Mouse (Mus musculus) cerebellum, adult 2 months (tissue): ENCODE measurements around the gene Glipr1.
"Not testable (repeated sequence)": the region's sequence is repeated elsewhere in the genome, so short reads cannot be mapped to it uniquely, and the experiment has no call there.

Experiments
- CTCF ChIP-seq: fragments of 200-500 bp; IDR thresholded peaks from 2 replicates; pipeline ENCODE4 v1.5.1; 2011; ENCODE audit warnings: low read depth, mild to moderate bottlenecking, control low read depth, low read length, moderate library complexity, borderline replicate concordance; ENCODE audit not compliant: insufficient read depth
- POLR2A ChIP-seq: fragments of 200-500 bp; IDR thresholded peaks from 2 replicates; pipeline ENCODE4 v1.6.1; 2011; ENCODE audit warnings: low read length, control low read depth, borderline replicate concordance; ENCODE audit not compliant: insufficient read depth

DNA sequence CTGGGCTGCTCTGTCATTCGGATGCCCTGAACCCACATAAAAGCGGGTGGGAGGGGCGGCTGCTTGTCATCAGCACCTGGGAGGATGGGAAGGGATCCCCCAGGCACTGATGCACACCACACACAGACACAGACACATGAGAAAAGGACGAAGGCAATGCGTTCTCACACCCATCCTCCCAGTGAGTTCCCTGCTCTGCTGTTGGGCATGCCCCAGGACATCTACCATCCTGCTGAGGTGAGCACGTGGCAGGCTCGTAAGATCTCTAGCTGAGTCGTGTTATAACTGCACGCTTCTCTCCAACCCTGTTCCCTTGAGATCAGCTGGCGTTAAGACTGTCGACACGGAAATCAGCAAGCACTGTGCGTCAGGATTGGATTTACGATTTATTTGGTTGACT, 41.9 kb upstream of the Glipr1 start:
- not testable (repeated sequence) for TF ChIP-seq CTCF, POLR2A
